Mouse (Mus musculus): ENCODE data around the gene Gm17677. TPM values are rescaled to one million over a fixed set of nuclear protein-coding genes. Genes with fewer than 3 reads are reported as not detected.

Gene Gm17677
- polyA plus RNA-seq (2016; fragmentation: Nextera tagmentation; extraction: Ambion mirVana) = not detected in 2 replicates

DNA sequence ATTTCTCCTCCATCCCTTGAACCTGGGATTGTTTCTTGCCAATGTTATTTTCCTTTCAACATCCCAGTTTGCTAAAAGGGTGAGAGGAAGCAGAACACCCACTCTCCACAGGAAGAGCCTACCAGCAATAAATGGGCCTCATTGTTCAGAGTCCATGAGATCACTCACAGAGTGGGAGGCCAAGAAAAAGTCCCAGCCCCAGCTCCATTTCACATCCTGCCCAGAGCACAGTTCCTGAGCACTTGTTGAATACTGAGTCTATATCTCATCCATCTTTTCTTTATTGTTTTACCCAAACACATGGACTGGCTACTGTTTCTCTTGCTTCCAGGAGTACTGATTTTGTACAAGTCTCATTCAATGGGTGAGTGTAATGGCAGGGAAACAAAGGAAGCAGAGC, at the start of gene Gm17677:
Gm17677 (plus strand) TSS at position 301 of the 400 bp plus-strand sequence.
- no peak for DNase-seq (ENCODE audit: low spot score)
- H3K4me1 ChIP-seq = no peaks in the 10 kb centered on the region
- H3K36me3 ChIP-seq (replicated peaks) = no peaks in the 10 kb centered on the region
- peaks cover 25% of the 10 kb centered on the region for H3K9me3 ChIP-seq
- no peak within 1 kb of the TSS for H3K27ac ChIP-seq (replicated peaks)
- no peaks in the 10 kb centered on the region for H3K27me3 ChIP-seq (replicated peaks; ENCODE audit: low read depth, poor library complexity, severe bottlenecking)
- no peak within 1 kb of the TSS for H3K4me3 ChIP-seq

GRCm38 (mm10) chr9:35691924-35692323, 48.9 kb upstream of the Gm17677 start:
- Histone ChIP-seq H3K4me3 (no peak overlapping the region), H3K9me3 (peaks cover 4% of the 10 kb centered on the region; the same call in 1 of the 2 replicates), H3K4me1 (no peaks in the 10 kb centered on the region), H3K36me3 (replicated peaks) (no peaks in the 10 kb centered on the region), H3K27me3 (replicated peaks; ENCODE audit: low read depth, poor library complexity, severe bottlenecking) (no peaks in the 10 kb centered on the region), H3K27ac (replicated peaks) (no peak overlapping the region)
- DNase-seq (ENCODE audit: low spot score) = no peak

- H3K4me3 ChIP-seq = no peak overlapping the region
- H3K27me3 ChIP-seq (replicated peaks; ENCODE audit: low read depth, poor library complexity, severe bottlenecking) = no peaks in the 10 kb centered on the region
- DNase-seq (ENCODE audit: low spot score) = no peak
- H3K4me1 ChIP-seq = no peaks in the 10 kb centered on the region
- H3K9me3 ChIP-seq = peaks cover 13% of the 10 kb centered on the region; the same call in 1 of the 2 replicates
- H3K27ac ChIP-seq (replicated peaks) = no peak overlapping the region
- no peaks in the 10 kb centered on the region for H3K36me3 ChIP-seq (replicated peaks)
These were observed 33.6 kb upstream of the Gm17677 start for GRCm38 (mm10) chr9:35707265-35707664.

- H3K4me3 ChIP-seq = no peak overlapping the region
- H3K9me3 ChIP-seq = peaks cover 4% of the 10 kb centered on the region; the same call in 1 of the 2 replicates
- H3K36me3 ChIP-seq (replicated peaks) = no peaks in the 10 kb centered on the region
- no peaks in the 10 kb centered on the region for H3K27me3 ChIP-seq (replicated peaks; ENCODE audit: low read depth, poor library complexity, severe bottlenecking)
- no peak for DNase-seq (ENCODE audit: low spot score)
- no peaks in the 10 kb centered on the region for H3K4me1 ChIP-seq
- H3K27ac ChIP-seq (replicated peaks) = no peak overlapping the region
These were observed 16.0 kb downstream of the Gm17677 start for GRCm38 (mm10) chr9:35756843-35757242.

GRCm38 (mm10) chr9:35778009-35778408, 37.2 kb downstream of the Gm17677 start, which contains the start of gene Gm17727:
Gene Gm17727, minus strand, starts transcription at chr9:35778109.
- Histone ChIP-seq H3K4me3 (no peak within 1 kb of the TSS), H3K4me1 (no peaks in the 10 kb centered on the region), H3K27me3 (replicated peaks; ENCODE audit: low read depth, poor library complexity, severe bottlenecking) (no peaks in the 10 kb centered on the region), H3K9me3 (peaks cover 28% of the 10 kb centered on the region; the same call in 1 of the 2 replicates), H3K27ac (replicated peaks) (no peak within 1 kb of the TSS), H3K36me3 (replicated peaks) (no peaks in the 10 kb centered on the region)
- 70% methylated on average over 3 of the region's 3 CpGs for WGBS
- DNase-seq (ENCODE audit: low spot score) = no peak

- Histone ChIP-seq H3K36me3 (replicated peaks) (no peaks in the 10 kb centered on the region), H3K9me3 (peaks cover 43% of the 10 kb centered on the region), H3K4me1 (no peaks in the 10 kb centered on the region), H3K4me3 (no peak within 1 kb of the TSS), H3K27me3 (replicated peaks; ENCODE audit: low read depth, poor library complexity, severe bottlenecking) (no peaks in the 10 kb centered on the region), H3K27ac (replicated peaks) (no peak within 1 kb of the TSS)
- no peak for DNase-seq (ENCODE audit: low spot score)
- WGBS = 89% methylated on average over 3 of the region's 3 CpGs
These were observed 49.2 kb downstream of the Gm17677 start, which contains the start of the genes Gm27235 and D730048I06Rik for GRCm38 (mm10) chr9:35790001-35790400. Gene Gm27235, minus strand, starts transcription at chr9:35790101. Gene D730048I06Rik, minus strand, starts transcription at chr9:35790112.

Other genes with a start within 250 kb of the Gm17677 start
- gene Gm1113, start 222.8 kb upstream of the Gm17677 start, polyA plus RNA-seq (2016; fragmentation: Nextera tagmentation; extraction: Ambion mirVana) = not detected in 2 replicates
- gene Ddx25, start 182.5 kb upstream of the Gm17677 start, polyA plus RNA-seq (2016; fragmentation: Nextera tagmentation; extraction: Ambion mirVana) = 6.0 and 6.1 TPM in 2 replicates
- gene Pus3, start 182.5 kb upstream of the Gm17677 start, polyA plus RNA-seq (2016; fragmentation: Nextera tagmentation; extraction: Ambion mirVana) = 18.3 and 21.3 TPM in 2 replicates
- gene Pate2, start 170.8 kb upstream of the Gm17677 start, polyA plus RNA-seq (2016; fragmentation: Nextera tagmentation; extraction: Ambion mirVana) = 1.5 and 1.6 TPM in 2 replicates
- 24.9 and 26.5 TPM in 2 replicates for gene Hyls1, start 170.7 kb upstream of the Gm17677 start, polyA plus RNA-seq (2016; fragmentation: Nextera tagmentation; extraction: Ambion mirVana)
- gene Pate4, start 129.1 kb upstream of the Gm17677 start, polyA plus RNA-seq (2016; fragmentation: Nextera tagmentation; extraction: Ambion mirVana) = not detected in 2 replicates
- not detected in 2 replicates for gene Pate3, start 92.8 kb upstream of the Gm17677 start, polyA plus RNA-seq (2016; fragmentation: Nextera tagmentation; extraction: Ambion mirVana)
- 0.16 TPM in 1 of 2 replicates, not detected in the other for gene Pate1, start 53.7 kb upstream of the Gm17677 start, polyA plus RNA-seq (2016; fragmentation: Nextera tagmentation; extraction: Ambion mirVana)
- gene Gm17727, start 37.1 kb downstream of the Gm17677 start, polyA plus RNA-seq (2016; fragmentation: Nextera tagmentation; extraction: Ambion mirVana) = not detected in 2 replicates
- not detected in 2 replicates for gene Gm27235, start 49.1 kb downstream of the Gm17677 start, polyA plus RNA-seq (2016; fragmentation: Nextera tagmentation; extraction: Ambion mirVana)
- not detected in 2 replicates for gene D730048I06Rik, start 49.1 kb downstream of the Gm17677 start, polyA plus RNA-seq (2016; fragmentation: Nextera tagmentation; extraction: Ambion mirVana)
- not detected in 2 replicates for gene 9230110F15Rik, start 103.1 kb downstream of the Gm17677 start, polyA plus RNA-seq (2016; fragmentation: Nextera tagmentation; extraction: Ambion mirVana)
- gene 9230113P08Rik, start 167.4 kb downstream of the Gm17677 start, polyA plus RNA-seq (2016; fragmentation: Nextera tagmentation; extraction: Ambion mirVana) = not detected in 2 replicates

All from embryonic facial prominence, embryonic 10.5 days (tissue).